Mouse (Mus musculus) liver, embryonic 13.5 days (tissue): ENCODE results near the gene Zfp111. TPM values are rescaled to one million over a fixed set of nuclear protein-coding genes. Genes with fewer than 3 reads are reported as not detected.

Experiments used
- ATAC-seq: fragments of 200-750 bp; cut with Nextera tagmentation; 2 replicates; pipeline ENCODE4 v1.8.0; 2017; ENCODE audit warnings: low read depth, mild to moderate bottlenecking, moderate number of reproducible peaks, moderate library complexity
- DNase-seq: peaks from one replicate; pipeline ENCODE4 v3.0.0; 2022
- H3K27ac ChIP-seq: fragments of 300-500 bp; sonication (generic); 2 replicates; pipeline ENCODE4 v1.5.1; 2015; ENCODE audit warnings: moderate library complexity, mild to moderate bottlenecking, inconsistent platforms
- H3K27me3 ChIP-seq: fragments of 300-500 bp; sonication (generic); 2 replicates; pipeline ENCODE4 v1.6.1; 2015; ENCODE audit warnings: mild to moderate bottlenecking, inconsistent platforms
- H3K36me3 ChIP-seq: fragments of 300-500 bp; sonication (generic); 2 replicates; pipeline ENCODE4 v1.6.1; 2015; ENCODE audit warnings: mild to moderate bottlenecking, inconsistent platforms
- H3K4me1 ChIP-seq: fragments of 300-500 bp; sonication (generic); replicated peaks from 2 replicates; pipeline ENCODE4 v1.6.1; 2015; ENCODE audit warnings: inconsistent platforms
- H3K4me2 ChIP-seq: fragments of 300-500 bp; sonication (generic); 2 replicates; pipeline ENCODE4 v1.6.1; 2015; ENCODE audit warnings: inconsistent platforms, mild to moderate bottlenecking, moderate library complexity
- H3K4me3 ChIP-seq: fragments of 300-500 bp; sonication (generic); replicated peaks from 2 replicates; pipeline ENCODE4 v1.5.1; 2015; ENCODE audit warnings: mild to moderate bottlenecking, inconsistent platforms
- H3K9ac ChIP-seq: fragments of 300-500 bp; sonication (generic); 2 replicates; pipeline ENCODE4 v1.6.1; 2015; ENCODE audit warnings: mild to moderate bottlenecking, inconsistent platforms
- H3K9me3 ChIP-seq: fragments of 300-500 bp; sonication (generic); replicated peaks from 2 replicates; pipeline ENCODE4 v1.6.1; 2016; ENCODE audit warnings: inconsistent platforms
- WGBS: fragments of 180-500 bp; shearing (Covaris S2); methylation state at CpG from one replicate; pipeline ENCODE4 v1.1.7; 2015; ENCODE audit not compliant: insufficient replicate concordance; 5-methylcytosine and 5-hydroxymethylcytosine counted together
- polyA plus RNA-seq: library from polyadenylated mRNA; unstranded; fragments of >200 nt; fragmentation: Nextera tagmentation; extraction: Ambion mirVana; gene quantifications from 2 replicates; pipeline ENCODE4 v1.2.1, GENCODE M21; 2015

Gene Zfp111
- polyA plus RNA-seq, 1 experiment from 2014 or later, result 1.4 TPM

GRCm38 (mm10) chr7:24196961-24197360 is 14.3 kb downstream of the Zfp111 start:
- no peak for DNase-seq

DNA sequence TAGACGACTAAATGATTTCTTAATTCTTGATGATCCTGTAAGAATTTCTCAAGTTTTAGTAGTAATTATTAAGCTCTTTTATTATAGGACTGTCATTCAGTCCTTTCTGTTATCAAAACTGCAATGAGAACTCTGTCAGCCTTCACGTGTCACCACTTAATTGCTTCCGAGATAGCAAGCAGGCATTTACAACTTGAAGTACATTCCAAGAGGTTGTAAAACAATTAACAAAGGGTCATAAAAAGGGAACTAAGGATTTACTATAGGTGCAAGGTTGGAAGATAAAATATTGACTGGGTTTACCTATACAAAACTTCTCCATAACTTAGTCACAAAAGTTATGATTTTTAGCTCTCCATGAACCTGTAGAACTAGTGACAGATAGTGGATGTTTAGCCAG is 18.1 kb downstream of the Zfp111 start:
- DNase-seq (no peak), ATAC-seq (no peak)
- H3K27ac ChIP-seq, result no peak overlapping the region
- H3K9ac ChIP-seq, result no peak overlapping the region
- no peak overlapping the region for H3K4me2 ChIP-seq
- WGBS, result 62% methylated on average over 3 of the region's 3 CpGs
- no peaks in the 10 kb centered on the region for H3K27me3 ChIP-seq
- H3K9me3 ChIP-seq, result no peaks in the 10 kb centered on the region
- H3K36me3 ChIP-seq, result peaks cover 20% of the 10 kb centered on the region
- no peaks in the 10 kb centered on the region for H3K4me1 ChIP-seq
- H3K4me3 ChIP-seq, result no peak overlapping the region

More at GRCm38 (mm10) chr7:24196961-24197360, 14.3 kb downstream of the Zfp111 start:
- H3K4me3 ChIP-seq, result no peak overlapping the region
- ATAC-seq, result no peak
- no peak overlapping the region for H3K9ac ChIP-seq
- no peaks in the 10 kb centered on the region for H3K27me3 ChIP-seq
- WGBS, result 80% methylated on average over 4 of the region's 4 CpGs
- no peaks in the 10 kb centered on the region for H3K4me1 ChIP-seq
- no peak overlapping the region for H3K27ac ChIP-seq
- 0 out of 2 replicates have a peak, but pooled peaks cover 3% of the 10 kb centered on the region for H3K9me3 ChIP-seq
- peaks cover 56% of the 10 kb centered on the region for H3K36me3 ChIP-seq
- no peak overlapping the region for H3K4me2 ChIP-seq

- 56% methylated on average over 2 of the region's 2 CpGs for WGBS
- no peak overlapping the region for H3K27ac ChIP-seq
- no peaks in the 10 kb centered on the region for H3K27me3 ChIP-seq
- H3K9me3 ChIP-seq, result no peaks in the 10 kb centered on the region
- H3K4me3 ChIP-seq, result no peak overlapping the region
- DNase-seq (no peak), ATAC-seq (no peak)
- no peak overlapping the region for H3K4me2 ChIP-seq
- H3K9ac ChIP-seq, result no peak overlapping the region
- peaks cover 8% of the 10 kb centered on the region; the same call in 1 of the 2 replicates for H3K36me3 ChIP-seq
- no peaks in the 10 kb centered on the region for H3K4me1 ChIP-seq
These were observed 19.9 kb downstream of the Zfp111 start for GRCm38 (mm10) chr7:24191361-24191760.

DNA sequence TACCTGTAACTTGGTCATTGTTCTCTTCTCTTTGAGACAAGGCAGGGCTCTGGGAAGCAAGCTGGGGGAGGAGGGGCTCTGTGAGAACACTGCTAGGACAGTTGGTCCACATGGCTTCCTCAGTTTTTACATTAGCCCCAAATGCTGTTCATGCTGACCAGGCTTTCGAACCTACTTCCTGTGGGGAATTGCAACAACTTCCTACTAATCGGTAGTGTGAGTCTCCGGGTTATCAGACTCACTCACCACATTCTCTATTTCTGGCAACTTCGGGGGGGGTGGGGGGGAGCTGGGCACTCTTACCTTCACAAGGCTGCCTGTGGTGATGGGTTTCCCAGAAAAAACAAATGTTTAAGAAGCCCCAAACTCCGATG is 21.7 kb downstream of the Zfp111 start:
- Histone ChIP-seq H3K9me3 (no peaks in the 10 kb centered on the region), H3K4me2 (no peak overlapping the region), H3K4me1 (no peaks in the 10 kb centered on the region), H3K27me3 (no peaks in the 10 kb centered on the region), H3K27ac (no peak overlapping the region), H3K4me3 (no peak overlapping the region), H3K9ac (no peak overlapping the region), H3K36me3 (peaks cover 5% of the 10 kb centered on the region; the same call in 1 of the 2 replicates)
- 11% methylated on average over 5 of the region's 5 CpGs for WGBS
- DNase-seq, result no peak
- ATAC-seq, result no peak

GRCm38 (mm10) chr7:24188901-24189570 is 22.2 kb downstream of the Zfp111 start:
- Histone ChIP-seq H3K27ac (no peak overlapping the region), H3K36me3 (0 out of 2 replicates have a peak, but pooled peaks cover 2% of the 10 kb centered on the region), H3K4me1 (no peaks in the 10 kb centered on the region), H3K27me3 (no peaks in the 10 kb centered on the region), H3K4me3 (no peak overlapping the region), H3K9me3 (no peaks in the 10 kb centered on the region), H3K9ac (no peak overlapping the region), H3K4me2 (no peak overlapping the region)
- 32% methylated on average over 4 of the region's 4 CpGs for WGBS
- DNase-seq (no peak), ATAC-seq (no peak)

DNA sequence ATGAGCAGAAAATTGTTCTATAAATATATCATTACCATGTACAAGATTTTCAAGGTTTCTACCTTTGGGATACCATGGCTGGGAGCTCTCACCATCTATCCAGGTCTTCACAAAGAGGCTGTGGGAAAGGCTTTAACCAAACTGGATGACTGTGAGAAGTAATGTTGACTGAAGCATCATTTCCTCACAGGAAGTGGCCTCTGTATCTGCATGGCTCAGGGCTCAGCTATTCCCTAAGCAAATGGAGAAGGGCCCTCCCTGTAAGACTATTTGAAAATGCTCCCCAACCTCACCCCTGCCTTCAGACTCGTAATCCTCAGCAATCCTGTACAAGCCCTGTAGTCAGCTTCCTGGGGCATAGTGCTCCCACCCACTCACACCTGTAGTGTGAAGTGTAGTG is 23.6 kb downstream of the Zfp111 start:
- Histone ChIP-seq H3K4me2 (no peak overlapping the region), H3K4me3 (no peak overlapping the region), H3K9me3 (no peaks in the 10 kb centered on the region), H3K4me1 (no peaks in the 10 kb centered on the region), H3K27ac (no peak overlapping the region), H3K9ac (no peak overlapping the region), H3K36me3 (no peaks in the 10 kb centered on the region), H3K27me3 (no peaks in the 10 kb centered on the region)
- DNase-seq, result no peak
- WGBS, result 20% methylated on average over 1 of the region's 1 CpGs
- ATAC-seq, result no peak

GRCm38 (mm10) chr7:24175337-24175711 is 35.9 kb downstream of the Zfp111 start:
- Histone ChIP-seq H3K27me3 (no peaks in the 10 kb centered on the region), H3K9ac (peak overlapping the region; percentile 62), H3K4me2 (peak overlapping the region; percentile 57), H3K4me1 (peaks cover 6% of the 10 kb centered on the region; the same call in 1 of the 2 replicates), H3K36me3 (no peaks in the 10 kb centered on the region), H3K9me3 (no peaks in the 10 kb centered on the region), H3K4me3 (peak overlapping the region; percentile 59), H3K27ac (no peak overlapping the region)
- DNase-seq (no peak), ATAC-seq (no peak)
- 38% methylated on average over 6 of the region's 6 CpGs for WGBS

DNA sequence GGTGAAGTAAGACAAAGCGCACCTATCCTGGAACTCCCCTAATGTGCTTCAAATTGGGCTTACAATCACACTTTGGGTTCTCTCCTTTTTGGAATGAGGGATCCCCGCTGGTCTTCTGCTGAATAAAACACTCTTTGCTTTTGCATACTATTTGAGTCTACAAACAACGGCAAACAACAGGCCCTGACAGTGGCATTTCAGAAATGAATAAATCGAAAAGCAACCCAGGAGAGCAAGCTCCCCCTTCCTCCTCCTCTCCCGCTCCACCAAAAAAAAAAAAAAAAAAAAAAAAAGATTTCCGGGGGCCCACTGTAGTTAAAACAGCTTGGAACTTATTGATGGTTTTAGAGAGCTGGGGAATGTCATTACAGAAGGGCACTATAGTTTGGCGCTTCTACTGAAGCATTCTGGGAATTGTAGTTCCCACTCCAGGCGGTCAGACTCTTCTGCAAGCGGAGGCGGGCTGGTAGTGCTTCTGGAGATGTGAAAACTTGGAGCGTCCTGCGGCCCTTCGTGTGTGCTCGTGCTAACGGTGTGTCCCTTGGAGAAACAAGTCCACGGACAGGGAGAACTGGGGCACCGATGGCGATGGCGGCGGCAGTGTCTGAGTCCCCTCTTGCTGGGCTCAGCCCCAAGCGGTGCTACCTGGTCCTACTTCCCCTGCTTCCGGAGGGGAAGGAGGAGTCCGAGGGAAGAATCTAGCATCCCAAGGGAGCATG is 36.5 kb downstream of the Zfp111 start, which contains the start of gene Zfp114:
TSS of gene Zfp114 (plus strand) at position 443 of the 719 bp plus-strand sequence.
- peaks cover 6% of the 10 kb centered on the region; the same call in 1 of the 2 replicates for H3K4me1 ChIP-seq
- DNase-seq (peak; percentile 13), ATAC-seq (peak; percentile 74)
- peak within 1 kb of the TSS; percentile 59 for H3K4me3 ChIP-seq
- peak within 1 kb of the TSS; percentile 57 for H3K4me2 ChIP-seq
- H3K36me3 ChIP-seq, result no peaks in the 10 kb centered on the region
- WGBS, result 12% methylated on average over 23 of the region's 23 CpGs
- no peak within 1 kb of the TSS for H3K27ac ChIP-seq
- no peaks in the 10 kb centered on the region for H3K27me3 ChIP-seq
- no peaks in the 10 kb centered on the region for H3K9me3 ChIP-seq
- H3K9ac ChIP-seq, result peak within 1 kb of the TSS; percentile 62

GRCm38 (mm10) chr7:24172191-24172590 is 39.1 kb downstream of the Zfp111 start:
- no peak for DNase-seq
- H3K27me3 ChIP-seq, result no peaks in the 10 kb centered on the region
- WGBS, result 45% methylated on average over 4 of the region's 4 CpGs
- no peaks in the 10 kb centered on the region for H3K36me3 ChIP-seq
- H3K9me3 ChIP-seq, result no peaks in the 10 kb centered on the region
- no peak overlapping the region for H3K4me3 ChIP-seq
- H3K4me2 ChIP-seq, result no peak overlapping the region
- ATAC-seq, result no peak
- no peak overlapping the region for H3K9ac ChIP-seq
- H3K27ac ChIP-seq, result no peak overlapping the region
- peaks cover 6% of the 10 kb centered on the region; the same call in 1 of the 2 replicates for H3K4me1 ChIP-seq

DNA sequence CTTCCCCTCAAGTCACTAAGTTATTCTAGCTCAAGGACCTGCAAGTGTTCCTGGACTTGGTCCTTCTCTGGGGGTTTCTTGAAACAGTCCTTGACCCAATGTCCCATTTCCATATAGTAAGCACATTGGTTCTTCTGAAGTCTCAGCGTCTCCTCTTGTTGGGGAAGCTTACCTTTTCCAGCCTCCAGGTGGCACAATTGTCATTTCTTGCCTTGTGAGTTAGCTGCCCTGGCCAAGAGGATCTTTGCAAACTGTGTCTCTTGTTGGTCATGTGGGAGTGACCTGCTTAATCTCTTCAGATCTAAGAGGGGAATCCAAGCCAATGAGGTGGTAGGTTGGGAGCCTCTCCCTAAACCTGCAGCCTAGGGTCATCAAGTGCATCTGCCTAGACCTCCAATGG is 58.0 kb downstream of the Zfp111 start:
- ATAC-seq (no peak), DNase-seq (no peak)
- 0% methylated on average over 1 of the region's 1 CpGs for WGBS
- Histone ChIP-seq H3K4me3 (no peak overlapping the region), H3K36me3 (no peaks in the 10 kb centered on the region), H3K27me3 (no peaks in the 10 kb centered on the region), H3K4me1 (no peaks in the 10 kb centered on the region), H3K9ac (no peak overlapping the region), H3K27ac (no peak overlapping the region), H3K9me3 (no peaks in the 10 kb centered on the region), H3K4me2 (no peak overlapping the region)
